ENCODE assay signal across 9 mouse cellular contexts in genomic region chr17:45678106-45678505, GRCm38 (mm10). TPM values are rescaled to one million over a fixed set of nuclear protein-coding genes. Genes with fewer than 3 reads are reported as not detected.
DNase-seq lines count a peak whose midpoint lies in the region; ATAC-seq and TF ChIP-seq lines count a peak whose summit lies in the region.
"Had no signal": no experiment of that assay in that cellular context is flagged by ENCODE, and none has a peak within 500 bp of the region (broad histone marks: within the 10 kb centered on the region; RNA-seq: fewer than 3 reads in every experiment).

No protein-coding gene starts in this region.

- peaks cover 17% of the 10 kb centered on the region; the same call in 1 of the 2 replicates for H3K36me3 ChIP-seq in kidney, embryonic 16.5 days (ENCODE audit: insufficient read depth, low read length)
- H3K36me3 ChIP-seq in liver, embryonic 13.5 days, result peaks cover 27% of the 10 kb centered on the region
- H3K36me3 ChIP-seq in small intestine, adult 2 months (ENCODE audit: control insufficient read depth, insufficient read depth, low read length), result peaks cover 27% of the 10 kb centered on the region; the same call in 1 of the 2 replicates

- no peak overlapping the region for H3K4me3 ChIP-seq in kidney, embryonic 16.5 days (ENCODE audit: low read length)
- H3K4me3 ChIP-seq in liver, embryonic 13.5 days (replicated peaks), result no peak overlapping the region
- H3K4me3 ChIP-seq in small intestine, adult 2 months (ENCODE audit: low read depth, low read length), result no peak overlapping the region
- H3K4me3 ChIP-seq: heart, embryonic 15.5 days; neural tube, embryonic 13.5 days had no signal

- TF ChIP-seq CTCF in small intestine, adult 2 months (IDR thresholded peaks at IDR 0.05; ENCODE audit: extremely low read depth, insufficient read length, insufficient replicate concordance, low read depth, low read length), result peak; percentile 95

- H3K27ac ChIP-seq in kidney, embryonic 16.5 days (ENCODE audit: low read length), result no peak overlapping the region
- H3K27ac ChIP-seq in liver, embryonic 13.5 days, result no peak overlapping the region
- no peak overlapping the region for H3K27ac ChIP-seq in small intestine, adult 2 months (ENCODE audit: insufficient read depth, low read depth, low read length)
- H3K27ac ChIP-seq: heart, embryonic 15.5 days; neural tube, embryonic 13.5 days had no signal

- H3K9me3 ChIP-seq in kidney, embryonic 16.5 days (ENCODE audit: low read length), result no peaks in the 10 kb centered on the region
- H3K9me3 ChIP-seq in liver, embryonic 13.5 days (replicated peaks), result no peaks in the 10 kb centered on the region
- H3K9me3 ChIP-seq: heart, embryonic 15.5 days; neural tube, embryonic 13.5 days had no signal

- H3K9ac ChIP-seq in kidney, embryonic 16.5 days (replicated peaks; ENCODE audit: low read length), result no peak overlapping the region
- no peak overlapping the region for H3K9ac ChIP-seq in liver, embryonic 13.5 days
- H3K9ac ChIP-seq: heart, embryonic 15.5 days; neural tube, embryonic 13.5 days had no signal

- 34% methylated on average over 7 of the region's 7 CpGs for WGBS in kidney, embryonic 16.5 days
- 21% methylated on average over 7 of the region's 7 CpGs for whole genome bisulfite sequencing in liver, embryonic 13.5 days (ENCODE audit: insufficient replicate concordance)
- WGBS in small intestine, adult 2 months, result 53% methylated on average over 7 of the region's 7 CpGs

- peak; percentile 49 for DNase-seq in kidney, adult 9 months
- DNase-seq in ES-CJ7 (ENCODE audit: low read depth, low spot score), result peak; percentile 63
- DNase-seq in adrenal gland, postnatal 4 days (ENCODE audit: low spot score in 2 of 2), result peak; percentile 32 to 49
- DNase-seq in forelimb bud, embryonic 11.5 days (ENCODE audit: low read depth, low spot score), result peak; percentile 79
- peak; percentile 18 for DNase-seq in liver, embryonic 13.5 days

- H3K4me2 ChIP-seq in kidney, embryonic 16.5 days (replicated peaks; ENCODE audit: low read depth, low read length), result no peak overlapping the region
- no peak overlapping the region for H3K4me2 ChIP-seq in liver, embryonic 13.5 days
- H3K4me2 ChIP-seq: heart, embryonic 15.5 days; neural tube, embryonic 13.5 days had no signal

- H3K4me1 ChIP-seq in kidney, embryonic 16.5 days (ENCODE audit: insufficient read depth, low read length), result peaks cover 9% of the 10 kb centered on the region
- H3K4me1 ChIP-seq in liver, embryonic 13.5 days (replicated peaks), result peaks cover 13% of the 10 kb centered on the region
- 0 out of 2 replicates have a peak, but pooled peaks cover 2% of the 10 kb centered on the region for H3K4me1 ChIP-seq in small intestine, adult 2 months (ENCODE audit: control insufficient read depth, insufficient read depth, insufficient read length, low read length)

- no peaks in the 10 kb centered on the region for H3K27me3 ChIP-seq in kidney, embryonic 16.5 days (ENCODE audit: insufficient read depth, low read length)
- H3K27me3 ChIP-seq in liver, embryonic 13.5 days, result no peaks in the 10 kb centered on the region
- H3K27me3 ChIP-seq in small intestine, adult 2 months (ENCODE audit: control insufficient read depth, insufficient read depth, low read length), result no peaks in the 10 kb centered on the region
- H3K27me3 ChIP-seq: heart, embryonic 15.5 days; neural tube, embryonic 13.5 days had no signal

- no peak for ATAC-seq in kidney, embryonic 16.5 days (ENCODE audit: low FRiP score, low TSS enrichment)
- peak; percentile 13; the same call in 1 of the 2 replicates for ATAC-seq in liver, embryonic 13.5 days (ENCODE audit: low read depth)

- TF ChIP-seq POLR2A in small intestine, adult 2 months (IDR thresholded peaks at IDR 0.05; ENCODE audit: low read depth, low read length), result no peak

RNA-seq across cellular contexts. Expression of gene Mrpl14, which starts 8.0 kb away (rescaled TPM):
- polyA plus RNA-seq in kidney, embryonic 16.5 days (2015; fragmentation: Nextera tagmentation; extraction: Ambion mirVana), result 140 and 162 TPM in 2 replicates
- total RNA-seq in adrenal gland, postnatal 4 days (2021), result 100 to 1,000 TPM in 1 of 2 experiments, 10 to 100 TPM in 1; 95.6 to 103 TPM
- polyA plus RNA-seq in liver, embryonic 13.5 days (2015; fragmentation: Nextera tagmentation; extraction: Ambion mirVana), result 123 and 133 TPM in 2 replicates
- polyA plus RNA-seq in small intestine, adult 2 months (2012; rRNA removed), result 105 and 161 TPM in 2 replicates

RNA-seq across cellular contexts. Expression of gene Tmem63b, which starts 8.6 kb away (rescaled TPM):
- 35.6 and 41.5 TPM in 2 replicates for polyA plus RNA-seq in kidney, embryonic 16.5 days (2015; fragmentation: Nextera tagmentation; extraction: Ambion mirVana)
- total RNA-seq in adrenal gland, postnatal 4 days (2021), result 10 to 100 TPM; 49.5 to 57.6 TPM
- 7.7 and 8.3 TPM in 2 replicates for polyA plus RNA-seq in liver, embryonic 13.5 days (2015; fragmentation: Nextera tagmentation; extraction: Ambion mirVana)
- 42.6 and 65.0 TPM in 2 replicates for polyA plus RNA-seq in small intestine, adult 2 months (2012; rRNA removed)

RNA-seq across cellular contexts. Expression of gene Capn11, which starts 19.0 kb away (rescaled TPM):
- polyA plus RNA-seq in kidney, embryonic 16.5 days (2015; fragmentation: Nextera tagmentation; extraction: Ambion mirVana), result 0.60 and 0.72 TPM in 2 replicates
- total RNA-seq in adrenal gland, postnatal 4 days (2021), result 1 to 10 TPM in 1 of 2 experiments, not detected in 1; 2.2 TPM
- 0.05 and 0.09 TPM in 2 replicates for polyA plus RNA-seq in liver, embryonic 13.5 days (2015; fragmentation: Nextera tagmentation; extraction: Ambion mirVana)
- 0.03 TPM in 1 of 2 replicates, not detected in the other for polyA plus RNA-seq in small intestine, adult 2 months (2012; rRNA removed)

RNA-seq across cellular contexts. Expression of gene 1600014C23Rik, which starts 55.5 kb away (rescaled TPM):
- not detected in 2 replicates for polyA plus RNA-seq in kidney, embryonic 16.5 days (2015; fragmentation: Nextera tagmentation; extraction: Ambion mirVana)
- not detected for total RNA-seq in adrenal gland, postnatal 4 days (2021)
- not detected in 2 replicates for polyA plus RNA-seq in liver, embryonic 13.5 days (2015; fragmentation: Nextera tagmentation; extraction: Ambion mirVana)
- not detected in 2 replicates for polyA plus RNA-seq in small intestine, adult 2 months (2012; rRNA removed)
- polyA plus RNA-seq: neural tube, embryonic 13.5 days had no signal

Comparison
In these comparisons a context has a peak if more than half of its experiments do, and no peak if none do; other contexts are left out.
1. DNase-seq: peak in every context shown above with its lines; median percentile 79 in forelimb bud, embryonic 11.5 days; 63 in ES-CJ7; 49 in kidney, adult 9 months; 40 in adrenal gland, postnatal 4 days; 18 in liver, embryonic 13.5 days.